Mouse (Mus musculus): ENCODE measurements around the gene Sntb2. TPM values are rescaled to one million over a fixed set of nuclear protein-coding genes. Genes with fewer than 3 reads are reported as not detected.

The Sntb2 gene
- polyA plus RNA-seq, 2 experiments = 0.68 to 0.88 TPM

GRCm38 (mm10) chr8:106929155-106929913 is 6.2 kb upstream of the Sntb2 start:
- H3K4me2 ChIP-seq (ENCODE audit: low read depth) = no peak overlapping the region
- no peak for DNase-seq (ENCODE audit: low read depth in 3 of 3, low spot score in 3 of 3)
- H3K27ac ChIP-seq = no peak overlapping the region
- 40% methylated on average over 6 of the region's 6 CpGs for WGBS (ENCODE audit: insufficient replicate concordance)
- no peak for TF ChIP-seq CTCF (IDR thresholded peaks at IDR 0.05; ENCODE audit: low read depth)
- TF ChIP-seq EP300 (IDR thresholded peaks at IDR 0.05; ENCODE audit: low read depth) = no peak
- no peak overlapping the region for H3K4me3 ChIP-seq (ENCODE audit: insufficient read depth in 1 of 2, low read depth in 2 of 2, low read length in 2 of 2)
- no peak for ATAC-seq (ENCODE audit: insufficient read depth)
- H3K27me3 ChIP-seq (ENCODE audit: control insufficient read depth, insufficient read depth, low read length) = peaks cover 1% of the 10 kb centered on the region; the same call in 1 of the 2 replicates
- no peaks in the 10 kb centered on the region for H3K36me3 ChIP-seq (replicated peaks; ENCODE audit: control insufficient read depth, insufficient read depth, low read depth)
- no peak overlapping the region for H3K9ac ChIP-seq (replicated peaks)
- H3K4me1 ChIP-seq (replicated peaks; ENCODE audit: control insufficient read depth in 2 of 2, insufficient read depth in 2 of 2, low read length in 1 of 2) = peaks cover 0 to 7% of the 10 kb centered on the region in 2 experiments; a peak in 2 of 4 replicates
- H3K9me3 ChIP-seq (ENCODE audit: control insufficient read depth, low read length) = no peaks in the 10 kb centered on the region

DNA sequence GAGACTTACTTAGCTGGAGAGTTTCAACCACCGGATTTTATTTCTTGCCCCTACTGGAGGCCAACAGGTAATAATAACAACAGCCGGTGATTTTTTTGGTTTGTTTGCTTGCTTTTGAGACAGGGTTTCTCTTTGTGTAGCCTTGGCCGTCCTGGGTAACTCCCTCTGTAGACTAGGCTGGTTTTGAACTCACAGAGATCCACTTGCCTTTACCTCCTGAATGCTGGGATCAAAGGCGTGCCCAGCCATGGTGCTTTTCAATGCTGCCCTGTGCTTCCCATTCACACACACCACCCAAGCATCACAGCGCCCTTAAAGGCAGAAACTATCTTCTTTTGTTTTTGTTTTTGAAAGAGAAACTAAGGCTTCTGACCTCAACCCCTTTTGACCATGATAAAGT is 5.6 kb upstream of the Sntb2 start:
- no peak overlapping the region for H3K4me3 ChIP-seq (ENCODE audit: insufficient read depth in 1 of 2, low read depth in 2 of 2, low read length in 2 of 2)
- 62% methylated on average over 5 of the region's 5 CpGs for WGBS (ENCODE audit: insufficient replicate concordance)
- H3K9me3 ChIP-seq (ENCODE audit: control insufficient read depth, low read length) = no peaks in the 10 kb centered on the region
- H3K27ac ChIP-seq = no peak overlapping the region
- H3K36me3 ChIP-seq (replicated peaks; ENCODE audit: control insufficient read depth, insufficient read depth, low read depth) = no peaks in the 10 kb centered on the region
- DNase-seq (ENCODE audit: low read depth in 3 of 3, low spot score in 3 of 3) (no peak), ATAC-seq (ENCODE audit: insufficient read depth) (no peak)
- no peak overlapping the region for H3K9ac ChIP-seq (replicated peaks)
- H3K4me1 ChIP-seq (replicated peaks; ENCODE audit: control insufficient read depth in 2 of 2, insufficient read depth in 2 of 2, low read length in 1 of 2) = peaks cover 0 to 5% of the 10 kb centered on the region in 2 experiments; a peak in 2 of 4 replicates
- no peak overlapping the region for H3K4me2 ChIP-seq (ENCODE audit: low read depth)
- H3K27me3 ChIP-seq (ENCODE audit: control insufficient read depth, insufficient read depth, low read length) = peaks cover 4% of the 10 kb centered on the region; the same call in 1 of the 2 replicates
- TF ChIP-seq CTCF (IDR thresholded peaks at IDR 0.05; ENCODE audit: low read depth) = no peak
- TF ChIP-seq EP300 (IDR thresholded peaks at IDR 0.05; ENCODE audit: low read depth) = no peak

DNA sequence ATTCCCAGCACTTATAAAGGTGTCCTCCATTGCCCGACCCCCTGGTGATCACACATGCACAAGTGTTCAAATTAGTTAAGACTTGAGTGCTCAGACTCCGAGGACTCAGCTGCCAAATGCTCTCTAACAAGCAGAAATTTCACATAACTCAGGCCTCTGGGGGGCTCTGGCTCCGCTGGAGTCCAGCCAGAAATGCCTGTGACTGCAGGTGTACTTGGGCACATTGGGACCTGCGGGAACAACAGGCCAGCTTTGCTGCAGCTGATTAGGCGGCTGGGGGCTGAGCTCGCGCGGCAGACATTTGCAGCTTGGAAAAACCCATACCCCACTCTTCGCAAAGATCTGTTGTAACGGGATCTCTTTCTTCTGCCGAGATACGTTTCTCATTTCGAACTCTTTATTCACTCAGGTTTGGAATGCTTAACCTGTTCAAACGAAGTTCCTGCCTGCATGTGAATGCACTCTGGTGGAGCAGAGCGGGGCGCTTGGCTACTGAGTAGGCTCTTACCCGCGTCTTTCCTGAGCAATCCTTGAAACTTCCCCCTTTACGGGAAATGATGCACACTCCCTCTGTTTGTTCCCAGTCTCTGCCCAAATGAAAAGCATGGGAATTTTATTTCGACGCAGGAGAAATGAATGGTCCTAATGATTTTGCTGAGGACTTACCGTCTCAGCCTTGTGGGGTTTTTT is 3.0 kb upstream of the Sntb2 start:
- Histone ChIP-seq H3K4me1 (replicated peaks; ENCODE audit: control insufficient read depth in 2 of 2, insufficient read depth in 2 of 2, low read length in 1 of 2) (peaks cover 0 to 5% of the 10 kb centered on the region in 2 experiments; a peak in 2 of 4 replicates), H3K4me2 (ENCODE audit: low read depth) (peak overlapping the region; percentile 40), H3K36me3 (replicated peaks; ENCODE audit: control insufficient read depth, insufficient read depth, low read depth) (no peaks in the 10 kb centered on the region), H3K4me3 (ENCODE audit: insufficient read depth in 1 of 2, low read depth in 2 of 2, low read length in 2 of 2) (no peak overlapping the region; a peak in 1 of 4 replicates), H3K27ac (no peak overlapping the region), H3K9me3 (ENCODE audit: control insufficient read depth, low read length) (no peaks in the 10 kb centered on the region), H3K27me3 (ENCODE audit: control insufficient read depth, insufficient read depth, low read length) (peaks cover 26% of the 10 kb centered on the region), H3K9ac (replicated peaks) (no peak overlapping the region)
- no peak for DNase-seq (ENCODE audit: low read depth in 3 of 3, low spot score in 3 of 3)
- 18% methylated on average over 22 of the region's 22 CpGs for WGBS (ENCODE audit: insufficient replicate concordance)
- no peak for ATAC-seq (ENCODE audit: insufficient read depth)
- TF ChIP-seq EP300 (IDR thresholded peaks at IDR 0.05; ENCODE audit: low read depth) (no peak), CTCF (IDR thresholded peaks at IDR 0.05; ENCODE audit: low read depth) (no peak)

- TF ChIP-seq EP300 (IDR thresholded peaks at IDR 0.05; ENCODE audit: low read depth) = no peak
- TF ChIP-seq CTCF (IDR thresholded peaks at IDR 0.05; ENCODE audit: low read depth) = no peak
- Histone ChIP-seq H3K9me3 (ENCODE audit: control insufficient read depth, low read length) (no peaks in the 10 kb centered on the region), H3K4me3 (ENCODE audit: insufficient read depth in 1 of 2, low read depth in 2 of 2, low read length in 2 of 2) (no peak overlapping the region), H3K9ac (replicated peaks) (no peak overlapping the region), H3K4me1 (replicated peaks; ENCODE audit: control insufficient read depth in 2 of 2, insufficient read depth in 2 of 2, low read length in 1 of 2) (peaks cover 0 to 5% of the 10 kb centered on the region in 2 experiments; a peak in 2 of 4 replicates), H3K27ac (no peak overlapping the region), H3K36me3 (replicated peaks; ENCODE audit: control insufficient read depth, insufficient read depth, low read depth) (no peaks in the 10 kb centered on the region), H3K4me2 (ENCODE audit: low read depth) (no peak overlapping the region), H3K27me3 (ENCODE audit: control insufficient read depth, insufficient read depth, low read length) (peaks cover 33% of the 10 kb centered on the region)
- no peak for DNase-seq (ENCODE audit: low read depth in 3 of 3, low spot score in 3 of 3)
- 58% methylated on average over 4 of the region's 4 CpGs for WGBS (ENCODE audit: insufficient replicate concordance)
- peak; percentile 52; the same call in 1 of the 2 replicates for ATAC-seq (ENCODE audit: insufficient read depth)
Measured at GRCm38 (mm10) chr8:106933506-106934143, 1.9 kb upstream of the Sntb2 start.
